Mouse (Mus musculus): ENCODE results near the gene Alg1.
A peak's percentile ranks its signal among the peaks of the same experiment; 100 is the strongest.

Alg1 gene

GRCm38 (mm10) chr16:5232982-5233381, 439 bp upstream of the Alg1 start:
- no peak for DNase-seq (ENCODE audit: low spot score in 2 of 2)

GRCm38 (mm10) chr16:5242355-5242754, 8.9 kb downstream of the Alg1 start:
- DNase-seq (ENCODE audit: low spot score in 2 of 2) = no peak

DNA sequence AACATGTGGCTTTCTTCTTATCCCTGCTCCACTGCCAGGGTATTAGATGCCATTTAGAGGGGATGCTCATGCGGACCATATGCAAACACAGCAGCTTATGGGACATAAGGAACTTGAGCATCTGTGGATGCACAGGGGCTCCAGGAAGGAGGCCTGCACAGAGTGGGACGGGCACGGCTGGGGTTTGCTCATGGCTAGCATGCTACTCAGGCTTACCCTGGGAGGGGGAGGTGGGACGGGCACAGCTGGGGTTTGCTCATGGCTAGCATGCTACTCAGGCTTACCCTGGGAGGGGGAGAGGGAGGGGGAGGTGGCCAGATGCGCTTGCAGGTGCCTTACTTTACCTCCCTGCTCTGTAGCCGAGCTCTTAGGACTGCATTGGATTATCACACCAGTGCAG, 9.5 kb downstream of the Alg1 start:
- no peak for DNase-seq (ENCODE audit: low spot score in 2 of 2)

- peak in 1 of 2 experiments; percentile 53 for DNase-seq (ENCODE audit: low spot score in 2 of 2)
These were observed 11.0 kb downstream of the Alg1 start for GRCm38 (mm10) chr16:5244411-5244810.

- no peak for DNase-seq (ENCODE audit: low spot score in 2 of 2)
These were observed 17.5 kb downstream of the Alg1 start for GRCm38 (mm10) chr16:5250891-5251290.

GRCm38 (mm10) chr16:5252260-5252659, 18.8 kb downstream of the Alg1 start:
- DNase-seq (ENCODE audit: low spot score in 2 of 2) = no peak

GRCm38 (mm10) chr16:5254346-5255025, 21.1 kb downstream of the Alg1 start:
- peak; percentile 58 to 60 for DNase-seq (ENCODE audit: low spot score in 2 of 2)

GRCm38 (mm10) chr16:5255081-5255740, 21.8 kb downstream of the Alg1 start:
- no peak for DNase-seq (ENCODE audit: low spot score in 2 of 2)

DNA sequence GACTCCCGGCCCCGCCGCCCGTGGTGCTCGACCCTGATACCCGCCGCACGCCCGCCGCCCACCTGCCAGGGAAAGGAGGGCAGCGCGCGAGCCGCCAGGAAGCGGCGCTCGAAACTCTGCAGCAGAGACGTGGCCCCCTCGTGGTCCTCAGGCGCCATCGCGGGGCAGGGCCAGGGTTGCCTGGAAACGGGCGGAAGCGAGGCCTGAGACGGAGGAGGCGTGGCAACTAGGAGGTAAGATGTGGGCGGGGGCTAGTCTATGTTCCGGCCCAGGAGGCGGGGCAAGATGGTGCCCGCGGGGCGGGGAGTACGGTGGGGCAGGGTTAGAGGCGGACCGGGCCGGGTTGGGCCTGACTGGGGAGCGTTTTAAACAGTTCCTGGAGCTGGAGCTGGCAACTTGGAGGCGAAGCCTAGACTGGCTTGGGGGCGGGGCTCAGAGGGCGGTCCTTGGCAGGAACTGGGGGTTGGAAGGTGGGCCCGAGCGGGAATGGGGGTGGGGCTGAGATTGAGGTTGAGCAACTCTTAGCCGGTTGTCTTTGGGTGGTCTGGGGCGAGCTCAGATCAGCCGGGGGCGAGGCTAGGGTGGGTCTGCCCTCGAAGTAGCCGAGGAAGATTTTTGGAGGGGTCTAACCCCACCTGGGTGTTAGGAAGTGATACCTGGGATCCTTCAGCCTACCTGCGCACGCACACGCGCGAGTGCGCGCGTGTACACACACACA, 22.5 kb downstream of the Alg1 start, which contains the start of gene Eef2kmt:
Eef2kmt (minus strand) TSS at position 205 of the 718 bp plus-strand sequence.
- peak; percentile 96 to 98 for DNase-seq (ENCODE audit: low spot score in 2 of 2)

DNA sequence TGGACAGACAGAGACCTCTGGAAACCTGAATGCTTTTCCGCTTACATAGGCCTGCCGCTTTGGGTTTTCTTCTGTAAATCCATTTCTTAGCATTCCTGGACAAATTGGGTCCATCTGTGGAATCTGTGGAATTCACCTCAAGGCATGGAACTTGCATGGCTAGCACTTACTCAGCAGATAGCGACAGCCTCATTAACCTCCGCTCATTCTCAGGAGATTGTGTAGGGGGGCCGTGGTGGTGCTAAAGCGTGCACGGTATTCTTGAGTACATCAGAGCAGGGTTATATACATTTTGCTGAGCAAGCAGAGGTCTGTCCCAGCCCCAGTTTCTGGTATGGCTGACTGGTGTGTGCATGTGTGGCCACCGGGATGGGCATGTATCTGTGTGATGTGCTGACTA, 29.7 kb downstream of the Alg1 start:
- no peak for DNase-seq (ENCODE audit: low spot score in 2 of 2)

GRCm38 (mm10) chr16:5263926-5264325, 30.5 kb downstream of the Alg1 start:
- no peak for DNase-seq (ENCODE audit: low spot score in 2 of 2)

- DNase-seq (ENCODE audit: low spot score in 2 of 2) = no peak
These were observed 38.1 kb downstream of the Alg1 start for GRCm38 (mm10) chr16:5271411-5272035.

DNA sequence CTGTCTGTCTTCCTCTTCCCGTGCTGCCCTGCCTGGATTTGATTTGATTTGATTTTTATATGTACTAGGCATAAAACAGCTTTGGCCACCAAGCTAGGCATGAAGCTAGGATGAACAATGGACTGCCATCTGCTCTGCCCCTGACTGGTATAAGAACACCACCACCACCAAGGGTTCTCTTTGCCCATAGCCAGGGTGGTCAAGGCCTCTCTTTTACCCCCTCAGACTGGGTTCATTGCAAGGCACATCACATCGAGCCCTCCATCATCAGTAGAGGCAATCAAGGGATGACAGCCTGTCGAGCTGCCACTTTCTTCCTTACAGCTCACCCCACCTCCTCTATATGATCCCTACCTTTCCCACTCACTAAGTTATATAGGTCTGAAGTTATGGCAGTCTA, 39.0 kb downstream of the Alg1 start:
- no peak for DNase-seq (ENCODE audit: low spot score in 2 of 2)

DNA sequence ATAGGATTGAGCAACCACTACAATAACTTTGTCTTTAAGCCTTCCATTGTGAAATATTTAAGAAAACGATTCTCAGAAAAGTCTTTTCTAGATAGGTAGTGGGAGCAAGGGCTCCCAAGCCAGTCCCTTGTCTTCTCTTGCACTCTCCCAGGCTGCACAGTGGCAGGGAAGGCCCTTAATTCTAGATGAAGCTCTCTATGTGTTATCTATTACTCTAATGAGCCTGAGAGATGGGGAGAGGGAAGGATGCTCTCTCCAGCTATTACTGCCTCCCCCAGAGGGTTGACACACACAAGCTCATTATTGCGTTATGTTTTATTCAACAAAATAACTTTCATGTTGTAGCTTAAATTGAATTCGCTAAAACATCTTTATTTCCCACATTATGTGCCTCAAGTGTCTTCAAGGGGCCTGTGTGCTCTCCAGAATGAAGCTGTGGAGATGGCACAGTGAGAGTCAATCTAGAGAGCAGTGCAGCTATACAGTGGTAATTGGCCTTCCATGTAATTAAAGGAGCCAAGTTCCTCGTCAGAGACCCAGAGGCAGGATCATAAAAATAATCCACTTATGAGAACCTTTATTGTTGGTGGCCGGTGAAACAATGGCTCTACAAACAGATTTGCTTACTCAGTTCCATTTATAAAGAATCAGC, 46.3 kb downstream of the Alg1 start:
- DNase-seq (ENCODE audit: low spot score in 2 of 2) = no peak

GRCm38 (mm10) chr16:5282686-5283085, 49.3 kb downstream of the Alg1 start:
- no peak for DNase-seq (ENCODE audit: low spot score in 2 of 2)

GRCm38 (mm10) chr16:5285376-5285775, 52.0 kb downstream of the Alg1 start:
- DNase-seq (ENCODE audit: low spot score in 2 of 2) = no peak
